ENCODE assay signal across 16 mouse cellular contexts in genomic region chr3:128723100-128723499, GRCm38 (mm10).
"Had no signal": no experiment of that assay in that cellular context is flagged by ENCODE, and none has a peak within 500 bp of the region (broad histone marks: within the 10 kb centered on the region; RNA-seq: fewer than 3 reads in every experiment).

No protein-coding gene starts in this region.

- H3K27me3 ChIP-seq: liver, embryonic 13.5 days; liver, embryonic 15.5 days; megakaryocyte, embryonic 14.5 days; midbrain, embryonic 13.5 days; midbrain, embryonic 15.5 days; neural tube, embryonic 12.5 days; stomach, embryonic 15.5 days had no signal

- ATAC-seq: liver, postnatal 0 days; midbrain, embryonic 13.5 days; midbrain, embryonic 15.5 days had no signal

- H3K27ac ChIP-seq: liver, embryonic 13.5 days; liver, embryonic 15.5 days; macrophage; midbrain, embryonic 13.5 days; midbrain, embryonic 15.5 days; neural tube, embryonic 12.5 days; stomach, embryonic 15.5 days; stomach, postnatal 0 days had no signal

- H3K4me2 ChIP-seq: liver, embryonic 11.5 days; liver, embryonic 13.5 days; liver, embryonic 15.5 days; midbrain, embryonic 13.5 days; midbrain, embryonic 15.5 days; neural tube, embryonic 12.5 days; stomach, embryonic 15.5 days had no signal

- H3K36me3 ChIP-seq: liver, embryonic 13.5 days; liver, embryonic 15.5 days; midbrain, embryonic 13.5 days; midbrain, embryonic 15.5 days; neural tube, embryonic 12.5 days; stomach, embryonic 15.5 days had no signal

- H3K9ac ChIP-seq: liver, embryonic 13.5 days; liver, embryonic 15.5 days; liver, postnatal 0 days; midbrain, embryonic 13.5 days; midbrain, embryonic 15.5 days; neural tube, embryonic 12.5 days; stomach, embryonic 15.5 days had no signal

- DNase-seq: liver; liver, embryonic 13.5 days; liver, postnatal 0 days; lung, postnatal 10 days; right cerebral cortex, postnatal 14 days; thymus, adult 2 months; thymus, postnatal 25 days had no signal

- H3K9me3 ChIP-seq: liver, embryonic 13.5 days; liver, embryonic 15.5 days; midbrain, embryonic 13.5 days; midbrain, embryonic 15.5 days; neural tube, embryonic 12.5 days; stomach, embryonic 15.5 days had no signal

- H3K4me1 ChIP-seq: liver, embryonic 13.5 days; liver, embryonic 15.5 days; megakaryocyte, embryonic 14.5 days; midbrain, embryonic 13.5 days; neural tube, embryonic 12.5 days; stomach, embryonic 15.5 days had no signal

- H3K4me3 ChIP-seq: liver, embryonic 13.5 days; liver, embryonic 15.5 days; megakaryocyte, embryonic 14.5 days; midbrain, embryonic 13.5 days; midbrain, embryonic 15.5 days; neural tube, embryonic 12.5 days; stomach, embryonic 15.5 days had no signal
